Mouse (Mus musculus) layer of hippocampus, adult 2 months (tissue): Measurements from ENCODE around the gene Mtr. TPM values are rescaled to one million over a fixed set of nuclear protein-coding genes. Genes with fewer than 3 reads are reported as not detected.
"Not testable (repeated sequence)": the region's sequence is repeated elsewhere in the genome, so short reads cannot be mapped to it uniquely, and the experiment has no call there.

ENCODE experiments used
- DNase-seq, 2 experiments: peaks; one replicate each; pipeline ENCODE4 v3.0.0; 2022; ENCODE audit warnings: low spot score in 2 of 2
- H3K27ac ChIP-seq: fragments of 200-600 bp; 2 replicates; pipeline ENCODE4 v1.8.1; 2022
- H3K4me3 ChIP-seq: fragments of 200-600 bp; 2 replicates; pipeline ENCODE4 v1.8.1; 2022; ENCODE audit warnings: mild to moderate bottlenecking
- CTCF ChIP-seq: fragments of 200-600 bp; conservative IDR thresholded peaks from 2 replicates; pipeline ENCODE4 v1.8.1; 2022; ENCODE audit warnings: antibody characterized with exemption, mild to moderate bottlenecking, moderate library complexity
- total RNA-seq, 2 experiments: library from RNA; stranded (reverse); gene quantifications; 2 replicates each; pipeline ENCODE4 v1.2.3; 2021

Gene Mtr
- total RNA-seq, 2 experiments from 2014 or later, result 18.2 to 20.6 TPM

DNA sequence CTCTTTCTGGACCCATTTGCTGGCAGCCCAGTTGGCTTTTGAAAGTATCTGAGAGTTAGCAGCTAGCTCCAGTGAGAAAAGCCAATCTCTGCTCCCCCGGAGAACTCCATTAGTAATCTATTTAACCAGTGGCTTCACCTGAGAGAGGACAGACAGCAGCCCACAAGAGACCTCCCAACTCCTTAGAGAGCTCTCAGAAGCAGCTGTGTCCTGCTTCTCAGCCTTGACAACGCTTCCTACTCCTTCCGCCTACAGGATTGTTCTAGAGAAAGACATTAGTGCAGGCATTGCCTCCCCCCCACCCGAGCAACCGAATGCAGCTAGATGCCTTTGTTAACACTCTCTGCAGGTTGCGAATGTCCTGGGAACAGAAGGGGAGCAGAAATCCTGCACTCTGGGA lies 91.5 kb downstream of the Mtr start:
- H3K27ac ChIP-seq, result peak overlapping the region; percentile 78
- no peak for TF ChIP-seq CTCF
- no peak overlapping the region for H3K4me3 ChIP-seq
- DNase-seq, result peak; percentile 26 to 54

DNA sequence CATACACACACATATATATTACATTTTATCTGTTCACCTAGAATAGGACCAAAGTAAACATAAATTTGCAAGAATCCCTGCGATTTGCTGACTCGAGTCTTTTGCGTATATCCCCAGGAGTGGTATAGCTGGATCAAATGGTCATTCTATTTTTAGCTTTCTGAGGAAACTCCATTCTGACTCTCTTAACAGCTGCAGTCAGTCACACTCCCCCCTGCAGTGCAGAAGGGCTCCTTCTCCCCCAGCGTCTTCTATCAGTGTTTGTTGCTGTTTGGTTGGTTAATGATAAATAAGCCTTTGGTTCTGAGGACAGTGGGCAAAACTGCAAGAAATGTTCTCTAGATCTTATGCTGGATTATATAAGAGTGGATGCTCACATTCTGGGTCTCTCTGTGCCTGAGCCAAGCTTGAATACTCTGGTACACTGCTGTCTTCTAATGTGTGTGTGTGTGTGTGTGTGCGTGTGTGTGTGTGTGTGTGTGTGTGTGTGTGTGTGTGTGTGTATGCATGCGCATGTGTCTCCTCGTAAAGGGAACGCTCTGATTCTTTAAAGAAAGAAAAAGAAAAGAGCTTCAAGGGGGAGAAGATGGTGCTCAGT lies 92.4 kb downstream of the Mtr start:
- H3K4me3 ChIP-seq, result no peak overlapping the region
- peak overlapping the region; percentile 78 for H3K27ac ChIP-seq
- DNase-seq, result no peak
- no peak for TF ChIP-seq CTCF

DNA sequence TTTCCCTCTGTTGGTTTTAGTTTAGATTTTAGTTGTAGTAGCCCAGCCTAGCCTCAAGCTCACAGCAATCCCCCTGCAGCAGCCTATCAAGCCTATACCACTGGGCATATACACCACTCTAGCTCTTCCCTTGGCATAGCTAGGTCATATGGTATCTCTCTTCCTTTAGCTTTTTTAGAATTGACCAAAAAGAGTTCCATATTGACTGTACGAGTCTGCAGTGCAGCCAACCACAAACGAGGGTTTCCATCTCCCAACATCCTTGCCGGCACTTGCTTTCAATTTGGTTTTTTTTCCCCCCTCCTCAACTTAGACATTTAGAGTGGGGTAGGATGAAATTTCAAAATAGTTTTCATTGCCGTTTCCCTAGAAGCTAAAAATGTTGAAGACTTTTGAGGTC lies 95.5 kb downstream of the Mtr start:
- H3K4me3 ChIP-seq, result no peak overlapping the region
- DNase-seq, result no peak
- no peak overlapping the region for H3K27ac ChIP-seq
- TF ChIP-seq CTCF, result no peak

DNA sequence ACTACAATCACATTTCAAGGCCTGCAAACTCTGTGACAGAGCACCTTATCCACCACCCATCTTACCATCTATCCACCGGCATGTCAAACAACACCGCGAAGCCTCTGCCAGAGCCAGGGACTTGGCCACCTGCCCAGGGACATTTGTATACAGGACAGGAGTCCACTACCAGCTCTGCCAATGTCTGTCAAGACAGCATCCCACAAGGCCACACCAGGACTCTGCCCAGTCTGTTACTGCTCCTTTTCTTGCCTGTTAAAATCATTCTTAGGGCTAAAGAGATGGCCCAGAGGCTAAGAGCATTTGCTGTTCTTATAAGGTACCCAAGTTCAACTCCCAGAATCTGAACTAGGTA lies 97.8 kb downstream of the Mtr start:
- H3K4me3 ChIP-seq, result no peak overlapping the region
- H3K27ac ChIP-seq, result no peak overlapping the region
- no peak for TF ChIP-seq CTCF
- DNase-seq, result no peak

DNA sequence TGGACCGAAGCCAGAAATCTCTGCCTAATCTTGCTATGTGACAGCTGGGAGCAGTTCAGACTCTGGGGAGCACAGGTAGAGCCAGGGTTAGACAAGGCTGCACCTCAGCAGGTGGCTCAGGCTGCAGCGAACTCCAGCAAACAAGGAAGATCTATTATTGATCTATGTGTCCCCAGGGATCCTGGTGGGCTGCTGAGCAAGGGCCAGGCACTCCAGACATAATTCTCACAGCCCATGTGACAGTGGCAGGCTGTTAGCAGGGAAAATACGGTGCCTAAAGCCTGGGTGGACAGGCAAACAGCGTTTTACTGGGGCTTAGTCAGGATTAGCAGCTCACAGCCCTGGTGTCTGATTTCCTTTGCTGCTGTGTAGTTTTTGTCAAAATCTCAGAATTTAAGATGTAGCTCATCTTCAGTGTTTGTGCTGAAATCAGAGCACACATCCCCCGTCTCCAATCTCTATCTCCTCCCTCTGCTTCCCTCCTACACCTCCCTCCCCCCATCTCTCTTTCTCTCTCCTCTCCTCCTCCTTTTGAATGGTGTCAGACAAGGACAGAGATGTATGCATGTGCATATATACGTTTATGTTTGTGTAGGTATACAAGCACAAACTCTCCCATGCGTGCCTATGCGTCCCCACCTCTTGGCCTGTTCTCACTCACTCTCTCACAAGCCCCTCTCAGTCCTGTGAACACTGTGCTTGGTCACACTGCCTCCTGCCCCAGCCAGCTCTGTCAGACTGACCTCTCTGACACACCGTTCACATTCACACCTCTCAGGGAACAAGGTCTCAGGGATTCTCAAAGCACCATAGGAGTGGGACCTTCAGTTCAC lies 98.4 kb downstream of the Mtr start:
- H3K4me3 ChIP-seq, result no peak overlapping the region
- H3K27ac ChIP-seq, result no peak overlapping the region
- no peak for TF ChIP-seq CTCF
- no peak for DNase-seq

DNA sequence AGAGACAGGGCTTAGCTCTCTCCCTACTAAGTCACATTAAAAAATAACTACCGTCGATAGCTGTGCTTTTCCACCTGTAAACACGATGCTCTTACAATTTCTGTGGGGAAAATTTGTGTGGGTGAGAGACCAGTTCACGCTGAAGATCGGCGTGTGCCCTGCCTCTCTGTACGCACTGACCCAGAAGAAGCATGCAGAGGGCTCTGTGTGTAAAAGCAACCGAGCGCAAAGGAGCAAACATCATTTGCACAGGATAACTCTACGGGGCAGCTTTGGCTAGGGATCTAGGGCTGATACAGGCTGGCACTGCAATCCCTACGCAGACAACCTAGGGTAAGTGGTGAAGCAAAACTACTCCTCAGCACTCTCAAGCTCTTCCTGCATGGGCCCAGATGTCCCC lies 104.0 kb downstream of the Mtr start:
- Histone ChIP-seq H3K4me3 (no peak overlapping the region), H3K27ac (no peak overlapping the region)
- DNase-seq, result no peak
- no peak for TF ChIP-seq CTCF

DNA sequence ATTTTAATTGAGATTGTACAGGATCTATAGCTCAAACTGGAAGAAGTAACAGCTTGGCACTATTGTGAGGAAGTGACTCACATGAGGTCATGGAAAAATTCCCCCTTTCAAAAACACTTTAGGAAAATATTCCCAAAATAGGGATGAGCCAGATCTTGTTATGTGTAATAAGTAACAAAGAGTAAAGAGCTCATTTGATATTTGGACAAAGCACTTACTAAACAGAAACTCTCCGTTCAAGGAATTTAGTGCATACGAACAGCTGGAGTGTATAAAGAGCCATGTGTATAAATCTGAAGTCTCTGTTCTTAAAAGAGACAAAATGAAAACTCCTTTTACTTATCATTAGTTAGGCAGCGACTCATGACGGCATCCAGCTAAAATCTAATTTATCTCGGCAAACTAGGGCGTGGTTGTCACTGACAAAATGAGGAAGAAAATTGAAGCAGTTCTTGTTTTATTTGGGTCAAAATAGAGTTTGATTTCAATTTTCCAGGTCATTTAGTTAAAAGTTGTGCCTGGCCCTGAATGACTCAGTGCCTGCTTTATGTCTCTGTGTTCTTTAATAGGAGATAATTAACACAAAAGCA lies 110.9 kb downstream of the Mtr start:
- no peak overlapping the region for H3K4me3 ChIP-seq
- H3K27ac ChIP-seq, result no peak overlapping the region
- no peak for DNase-seq
- no peak for TF ChIP-seq CTCF

DNA sequence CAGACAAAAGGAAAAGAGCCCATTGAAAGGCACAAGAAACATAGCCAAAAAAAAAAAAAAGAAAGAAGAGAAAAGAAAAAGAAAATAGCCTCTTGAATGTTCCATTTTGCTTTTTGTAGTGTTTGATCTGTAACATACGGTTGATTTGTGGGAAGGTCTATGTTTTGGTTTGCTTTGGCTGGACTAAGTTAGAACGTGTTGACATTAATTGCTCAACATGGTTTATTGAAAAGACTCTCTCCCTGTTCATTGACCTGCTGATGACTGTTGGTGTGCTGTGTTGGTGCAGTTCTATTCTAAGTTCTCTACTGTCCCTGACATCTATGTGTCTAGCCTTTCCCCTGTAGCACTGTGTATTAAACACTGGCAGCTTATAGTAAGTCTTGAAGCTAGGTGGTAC lies 111.5 kb downstream of the Mtr start:
- no peak for TF ChIP-seq CTCF
- Histone ChIP-seq H3K27ac (no peak overlapping the region), H3K4me3 (no peak overlapping the region)
- DNase-seq, result no peak

DNA sequence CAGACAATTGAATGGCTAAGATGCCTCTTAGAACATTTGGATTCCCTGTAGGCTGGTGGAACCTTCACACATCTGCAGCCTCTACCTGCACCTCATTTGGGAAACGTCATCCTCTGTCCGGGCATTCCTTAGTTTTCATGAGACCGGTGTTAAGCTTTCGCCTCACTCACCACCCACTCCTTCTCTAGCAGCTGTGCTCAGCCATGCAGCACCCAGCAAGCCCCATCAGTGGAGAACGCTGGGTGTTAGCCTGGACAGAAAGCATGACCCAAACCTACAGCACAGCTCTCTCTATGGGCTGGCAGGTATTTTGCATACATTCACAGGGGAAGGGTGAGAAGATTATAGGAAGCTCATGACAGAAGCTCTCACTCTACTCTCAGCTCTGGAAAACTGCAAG lies 114.6 kb downstream of the Mtr start:
- no peak for DNase-seq
- no peak overlapping the region for H3K4me3 ChIP-seq

DNA sequence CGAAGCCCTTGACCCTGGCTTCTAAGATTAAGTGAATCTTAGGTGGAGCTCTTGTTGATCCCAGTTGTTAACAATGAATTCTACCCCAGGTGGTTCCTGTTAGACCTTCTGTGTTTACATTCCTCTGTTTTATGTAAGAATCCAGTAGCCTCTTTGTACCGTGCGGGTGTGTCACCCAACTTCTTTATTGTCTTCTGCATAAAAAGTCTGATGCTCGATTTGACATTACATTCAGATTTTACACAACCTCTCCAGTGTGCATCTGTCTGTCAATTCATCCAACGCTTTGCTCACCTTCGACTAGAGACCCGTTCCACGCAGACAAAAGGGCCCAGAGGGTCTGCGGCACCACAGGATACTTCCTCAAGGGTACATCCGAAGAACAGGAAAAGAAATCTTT lies 121.5 kb downstream of the Mtr start:
- H3K27ac ChIP-seq, H3K4me3 ChIP-seq, DNase-seq: not testable (repeated sequence)

More for the DNA sequence above, 114.6 kb downstream of the Mtr start:
- no peak overlapping the region for H3K27ac ChIP-seq
- TF ChIP-seq CTCF, result no peak

DNA sequence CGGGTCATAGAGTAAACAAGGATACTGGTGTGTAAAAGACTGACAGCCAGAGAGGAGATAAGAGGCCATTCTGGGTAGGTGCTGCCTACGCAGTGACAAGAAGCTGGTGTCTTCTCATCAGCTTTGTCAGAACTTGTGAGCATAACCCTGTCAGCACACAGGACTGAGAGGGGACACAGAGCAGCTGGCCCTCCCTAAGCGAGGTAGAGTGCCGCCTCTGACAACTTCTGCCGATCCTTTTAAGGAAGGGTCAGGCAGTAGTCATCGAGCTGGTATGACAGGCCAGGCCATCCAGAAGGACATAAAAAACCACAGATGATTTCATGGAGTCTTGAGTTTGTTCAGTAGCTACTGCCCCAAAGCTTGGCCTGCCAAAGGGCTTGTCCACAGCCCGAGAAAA lies 124.4 kb downstream of the Mtr start:
- Histone ChIP-seq H3K4me3 (no peak overlapping the region), H3K27ac (no peak overlapping the region)
- no peak for TF ChIP-seq CTCF
- DNase-seq, result no peak

Other genes with a start within 250 kb of the Mtr start
- 100 to 1,000 TPM; 251 to 264 TPM for gene Ryr2, start 151.2 kb downstream of the Mtr start, total RNA-seq
- 10 to 100 TPM; 22.4 to 23.1 TPM for gene Actn2, start 82.6 kb upstream of the Mtr start, total RNA-seq
- 10 to 100 TPM; 28.9 to 36.9 TPM for gene Heatr1, start 136.9 kb upstream of the Mtr start, total RNA-seq
- 10 to 100 TPM; 35.1 to 37.2 TPM for gene Lgals8, start 206.8 kb upstream of the Mtr start, total RNA-seq